Mouse (Mus musculus): ENCODE data around the gene Adck1.
"Not testable (repeated sequence)": the region's sequence is repeated elsewhere in the genome, so short reads cannot be mapped to it uniquely, and the experiment has no call there.

Adck1 gene

DNA sequence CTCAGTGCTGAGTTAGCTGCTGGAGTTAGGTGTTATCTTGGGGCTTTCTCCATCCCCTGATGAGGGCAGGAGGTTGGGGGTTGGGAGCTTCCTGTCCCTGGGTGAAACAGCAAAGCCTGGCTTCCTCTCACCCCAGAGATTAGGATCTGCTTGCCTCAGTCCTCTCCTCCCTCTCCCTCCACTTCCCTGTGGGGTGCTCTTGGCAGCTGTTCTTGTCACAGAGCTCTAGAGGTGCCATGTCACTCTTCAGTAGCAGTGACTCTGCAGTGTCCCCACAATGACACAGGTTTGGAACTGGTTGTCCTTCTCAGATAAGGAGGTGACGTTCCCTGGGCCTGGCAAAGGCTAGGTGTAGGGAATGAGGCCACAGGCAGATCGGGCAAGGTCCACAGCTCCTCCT lies 68.4 kb downstream of the Adck1 start:
- DNase-seq, result no peak

DNA sequence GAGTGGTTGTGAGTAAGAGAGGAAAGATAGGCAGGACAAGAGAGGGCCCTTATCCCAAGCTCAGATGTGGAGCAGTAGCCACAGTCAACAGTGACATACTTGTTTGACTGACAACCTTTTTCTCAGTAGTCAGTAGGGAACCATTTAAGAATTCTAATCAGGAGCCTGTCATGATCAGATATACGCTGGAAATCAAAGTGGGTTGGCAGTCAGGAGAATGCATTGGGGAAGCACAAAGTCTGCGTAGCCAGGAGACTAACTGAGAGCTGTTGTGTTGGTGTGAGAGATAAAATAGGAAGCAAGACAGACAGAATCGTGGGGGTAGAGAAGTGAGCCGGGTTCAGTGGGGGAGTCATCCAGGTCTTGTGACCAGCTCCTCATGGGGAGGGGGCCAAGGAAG lies 71.9 kb downstream of the Adck1 start:
- no peak for DNase-seq

DNA sequence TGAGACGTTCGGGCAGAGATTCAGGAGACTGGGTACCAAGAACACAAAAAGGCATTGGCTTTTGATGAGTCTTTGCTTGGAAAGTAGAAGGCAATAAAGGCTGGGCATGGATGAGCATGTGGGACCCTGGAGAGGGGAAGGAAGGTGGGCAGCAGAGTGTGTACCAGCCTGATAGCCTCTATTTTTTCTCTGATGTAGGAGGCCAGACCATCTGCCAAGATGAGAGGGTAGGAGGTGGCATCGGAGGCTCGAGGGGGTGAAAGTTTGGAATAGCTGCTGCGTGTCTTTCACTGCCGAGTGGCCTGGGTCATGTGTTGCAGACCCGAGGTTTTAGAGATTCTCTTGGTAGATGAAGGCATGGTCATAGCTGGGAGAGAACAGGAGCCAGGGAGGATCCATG lies 72.8 kb downstream of the Adck1 start:
- DNase-seq, result no peak

DNA sequence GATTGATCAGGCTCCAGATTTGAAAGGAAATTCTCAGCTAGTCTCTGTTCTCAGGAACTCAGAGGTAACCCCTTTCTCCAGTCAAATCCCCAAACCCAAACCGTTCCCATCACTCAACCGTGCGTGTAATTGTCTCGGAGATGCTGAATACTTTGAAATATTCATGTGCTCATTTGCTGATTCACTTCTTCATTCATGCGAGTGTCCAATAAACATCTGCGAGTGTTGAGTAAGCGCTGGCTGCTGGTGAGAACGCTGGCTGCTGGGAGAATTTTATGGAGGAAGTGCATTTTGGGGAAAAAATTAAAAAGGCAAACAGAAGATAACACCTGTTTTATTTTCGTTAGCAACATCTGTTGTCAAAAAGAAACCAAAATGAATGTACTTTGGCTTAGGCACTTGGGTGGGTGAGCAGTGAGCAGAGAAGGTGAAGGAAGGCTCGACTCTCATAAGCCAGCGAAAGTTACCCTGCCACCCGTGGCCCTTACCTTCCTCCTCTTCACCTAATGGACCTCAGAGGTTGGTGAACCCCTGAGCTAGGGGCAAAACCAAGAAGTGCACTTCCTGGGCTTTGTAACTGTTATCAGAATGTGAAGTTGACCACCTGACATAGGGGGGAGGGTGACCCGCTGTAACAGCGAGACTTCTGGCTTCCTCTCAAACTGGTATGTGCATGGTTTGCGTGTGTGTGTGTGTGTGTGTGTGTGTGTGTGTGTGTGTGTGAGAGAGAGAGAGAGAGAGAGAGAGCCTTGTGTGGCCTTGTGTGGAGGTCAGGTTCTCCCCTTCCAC lies 76.8 kb downstream of the Adck1 start:
- no peak for DNase-seq

DNA sequence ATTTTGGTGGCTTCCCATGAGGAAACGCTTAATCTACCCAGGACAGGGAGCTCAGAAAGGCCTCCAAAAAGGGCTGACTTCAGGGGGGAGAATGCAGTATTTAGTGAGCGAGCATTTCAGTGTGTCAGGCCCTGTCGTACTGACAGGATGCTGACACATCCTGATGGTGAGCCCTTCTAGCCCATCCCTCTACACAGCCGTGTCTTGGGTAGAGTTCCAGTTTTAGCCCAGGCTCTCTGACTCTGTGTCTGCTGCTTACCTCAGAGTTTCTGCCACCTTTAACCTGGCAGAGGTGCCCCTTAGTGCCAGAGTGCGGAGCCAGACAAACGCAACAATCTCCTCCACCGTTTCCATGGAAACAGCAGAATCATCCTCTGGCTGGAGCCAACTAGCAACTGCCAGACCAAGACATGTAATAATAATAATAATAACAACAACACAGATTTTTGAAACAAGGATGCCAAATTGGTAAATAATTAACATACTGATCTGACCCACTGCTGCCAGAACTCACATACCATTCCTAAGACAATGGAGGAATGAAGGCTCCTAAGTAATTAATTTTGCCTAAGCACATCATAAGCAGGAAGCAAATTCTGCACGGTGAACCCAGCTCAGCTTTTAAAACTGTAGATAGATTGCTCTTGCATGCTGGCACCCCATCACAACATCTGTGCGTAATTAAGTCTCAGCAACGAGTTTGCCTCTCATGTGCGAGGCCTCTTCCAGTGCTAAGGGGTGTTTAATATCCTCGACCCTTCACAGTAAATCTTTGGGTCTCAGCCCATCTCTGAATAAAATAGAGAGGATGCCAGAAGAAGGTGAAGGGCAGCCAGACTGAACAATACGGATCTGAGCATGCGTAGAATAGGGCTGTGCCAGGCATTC lies 81.8 kb downstream of the Adck1 start:
- DNase-seq, result no peak

DNA sequence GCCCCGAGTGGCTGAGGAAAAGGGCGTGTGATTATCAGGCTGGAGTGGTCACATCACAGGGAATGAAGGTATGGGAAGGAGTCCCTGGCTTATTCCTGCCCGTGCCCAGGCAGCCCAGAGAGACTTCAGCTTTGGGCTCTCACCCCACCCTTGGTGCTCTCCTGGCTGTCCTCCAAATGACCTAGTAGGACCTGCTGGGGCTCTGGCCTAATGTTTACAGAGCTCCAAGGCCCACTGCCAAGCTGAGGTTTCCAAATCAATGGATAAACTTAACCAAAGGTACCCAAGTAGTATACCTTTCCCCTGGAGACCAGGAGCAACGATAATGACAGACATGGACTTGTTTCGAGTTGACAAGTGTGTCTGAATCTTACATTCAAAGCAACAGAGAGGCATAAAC lies 83.7 kb downstream of the Adck1 start:
- DNase-seq, result peak; percentile 49

DNA sequence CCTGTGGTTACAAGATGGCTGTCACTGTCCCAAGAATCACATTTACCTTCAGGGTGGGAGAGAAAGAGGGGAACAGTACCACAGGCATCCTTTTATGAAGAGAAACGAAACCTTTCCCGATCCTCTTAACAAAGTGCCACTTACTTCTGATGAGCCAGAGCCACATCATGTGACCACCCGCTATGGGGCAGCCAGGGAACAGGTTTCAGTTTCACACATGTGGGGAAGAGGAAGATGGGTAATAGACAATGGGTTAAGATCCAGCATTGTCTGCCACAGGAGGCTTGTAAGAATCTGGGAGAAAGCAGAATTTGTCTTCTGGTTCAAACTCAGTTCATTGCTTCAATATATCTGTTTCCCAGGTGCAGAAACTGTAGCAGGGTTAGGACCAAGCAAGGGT lies 85.1 kb downstream of the Adck1 start:
- DNase-seq, result no peak

DNA sequence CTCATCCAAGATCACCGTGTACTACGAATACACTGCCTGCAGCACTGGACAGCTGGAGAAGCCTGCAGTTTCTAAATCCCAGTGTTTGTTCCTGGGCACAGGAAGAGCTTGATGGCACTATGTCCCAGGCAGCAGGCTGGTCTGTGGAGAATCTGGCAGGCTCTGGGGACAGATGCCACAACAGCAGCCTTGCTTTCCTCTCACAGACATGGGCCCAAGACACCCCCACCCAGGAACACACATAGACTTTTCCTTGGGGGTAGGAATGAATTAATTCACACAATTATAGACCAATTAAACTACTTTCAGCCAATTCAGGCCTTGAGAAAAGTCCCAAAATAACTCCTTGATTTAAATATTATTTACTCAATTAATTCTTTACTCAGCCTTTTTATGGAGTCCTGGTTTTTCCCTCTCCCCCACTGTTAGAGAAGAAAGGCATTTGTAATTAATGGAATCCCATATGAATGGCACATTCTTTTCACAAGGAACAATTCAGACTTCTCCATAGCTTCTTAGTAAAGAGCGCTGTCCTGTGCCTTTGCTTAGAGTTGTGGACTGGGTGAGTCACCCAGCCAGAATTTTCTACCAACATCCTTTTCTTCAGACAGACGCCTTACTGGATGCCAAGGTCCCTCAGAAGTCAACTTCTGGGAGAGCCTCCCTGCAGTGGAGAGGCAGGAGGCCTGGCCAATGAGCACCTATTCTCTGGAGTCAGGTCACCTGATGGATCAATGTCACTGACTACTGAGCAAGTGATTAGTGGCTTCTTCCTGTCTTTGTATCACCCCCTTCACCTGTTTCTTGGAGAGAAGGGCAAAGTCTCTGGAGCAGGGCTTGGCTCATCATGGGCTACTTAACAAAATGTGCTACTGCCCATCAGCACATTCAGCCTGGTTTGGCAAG lies 90.6 kb downstream of the Adck1 start:
- DNase-seq, result no peak

DNA sequence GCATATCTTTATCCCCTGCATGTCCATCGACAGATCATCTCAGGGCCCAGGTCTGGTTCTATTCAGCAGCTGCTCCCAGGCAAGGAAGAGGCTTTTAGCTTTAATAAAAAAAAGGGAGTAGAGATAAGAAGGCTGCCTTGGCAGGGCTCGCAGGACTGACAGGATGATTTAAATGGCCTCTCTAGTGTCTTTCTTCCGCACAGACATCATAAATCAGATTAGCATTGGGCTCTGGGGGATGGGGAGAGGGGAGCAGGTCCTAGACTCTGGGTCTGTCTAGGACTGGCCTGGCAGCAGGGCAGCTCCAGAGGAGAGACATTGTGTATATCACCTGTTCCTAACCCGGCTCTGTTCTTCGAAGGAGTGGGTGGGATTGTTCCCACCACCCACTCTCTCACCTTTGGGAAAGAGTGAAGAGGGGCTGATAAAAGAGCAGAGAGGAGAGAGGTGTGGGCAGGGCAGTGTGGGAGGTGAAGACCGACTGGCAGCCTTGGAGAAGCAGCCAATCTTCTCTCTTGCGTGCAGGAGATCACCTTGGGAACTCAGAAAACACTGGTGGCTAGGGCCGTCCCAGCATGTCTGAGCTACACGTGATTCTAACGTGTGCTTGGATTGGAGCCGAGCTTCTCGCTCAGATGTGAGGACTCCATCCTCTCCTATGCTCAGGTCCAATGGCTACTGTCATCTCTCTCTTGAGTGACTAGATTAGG lies 94.5 kb downstream of the Adck1 start:
- DNase-seq, result no peak

DNA sequence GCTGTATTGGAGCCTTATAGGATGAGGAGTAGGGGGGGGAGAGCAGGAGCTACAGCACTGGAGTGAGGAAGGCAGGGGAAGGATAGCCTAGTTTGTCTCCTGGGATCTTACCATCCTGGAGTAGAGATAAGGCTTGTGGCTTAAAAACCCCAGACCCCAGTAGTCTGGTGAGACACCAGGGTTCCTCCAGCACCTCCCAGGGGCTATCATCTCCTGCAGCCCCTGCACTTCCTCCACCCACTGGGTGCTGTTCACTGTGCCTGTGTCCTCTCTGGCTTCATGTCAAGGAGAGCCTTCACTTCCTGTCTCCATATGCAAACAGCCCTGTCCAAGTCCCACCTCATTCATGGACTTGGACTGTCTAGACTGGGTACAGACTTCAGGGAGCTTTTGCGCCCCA lies 96.7 kb downstream of the Adck1 start:
- no peak for DNase-seq

DNA sequence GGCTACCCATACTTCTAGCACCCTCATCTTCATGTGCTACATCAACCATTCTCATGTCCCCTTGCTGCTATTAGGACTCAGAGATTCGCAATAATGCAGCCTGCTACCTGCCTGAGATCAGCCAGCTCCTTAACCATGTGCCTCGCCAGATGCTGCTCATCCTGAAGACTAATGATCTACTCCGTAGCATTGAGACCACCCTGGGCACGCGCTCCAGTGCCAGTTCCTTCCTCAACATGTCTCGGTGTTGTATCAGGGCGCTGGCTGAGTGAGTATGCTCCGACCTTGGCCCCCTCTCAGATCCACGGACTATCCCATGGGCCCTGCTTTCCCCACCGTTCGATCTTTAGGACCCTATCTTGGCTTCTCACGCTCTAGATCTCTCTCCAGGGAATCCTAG lies 98.6 kb downstream of the Adck1 start:
- no peak for DNase-seq

DNA sequence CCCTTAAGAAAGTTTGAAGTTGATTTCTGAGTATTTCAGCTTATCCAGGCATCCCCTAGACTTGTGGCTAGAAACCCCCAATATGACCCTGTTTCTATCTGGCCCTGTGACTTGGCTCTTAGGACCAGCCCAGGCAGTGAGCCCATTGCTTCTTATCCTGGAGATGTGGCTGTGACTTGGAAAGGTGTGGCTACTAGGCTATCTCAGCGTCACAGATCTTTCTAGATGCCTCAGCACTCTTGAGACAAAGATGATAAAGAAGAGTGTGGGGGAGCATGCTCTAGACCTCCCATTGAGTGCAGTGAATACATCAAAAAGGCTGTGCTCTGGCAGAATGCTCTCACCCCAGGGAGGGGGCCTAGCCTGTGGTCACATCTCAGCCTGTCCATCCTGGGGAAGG lies 99.1 kb downstream of the Adck1 start:
- DNase-seq, result no peak

DNA sequence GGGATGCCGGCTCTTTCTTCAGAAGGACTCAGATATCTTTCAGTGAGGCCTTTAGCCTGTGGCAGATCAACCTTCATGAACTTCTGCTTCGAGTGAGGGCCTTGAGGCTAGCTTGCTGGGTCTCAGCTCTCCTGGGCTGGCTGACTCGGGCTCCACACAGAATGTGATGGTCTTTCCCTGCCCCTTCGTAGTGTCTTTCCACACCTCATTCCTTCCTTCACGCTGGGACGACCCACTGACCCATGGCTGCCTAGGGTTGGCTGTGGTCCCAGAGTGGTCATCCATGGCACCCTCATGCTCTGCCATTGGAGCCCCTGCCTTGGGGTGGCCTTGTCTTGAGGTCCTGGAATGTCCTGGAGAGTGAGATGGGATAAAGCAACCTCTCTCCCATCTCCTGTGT lies 100.7 kb downstream of the Adck1 start:
- DNase-seq, result no peak

DNA sequence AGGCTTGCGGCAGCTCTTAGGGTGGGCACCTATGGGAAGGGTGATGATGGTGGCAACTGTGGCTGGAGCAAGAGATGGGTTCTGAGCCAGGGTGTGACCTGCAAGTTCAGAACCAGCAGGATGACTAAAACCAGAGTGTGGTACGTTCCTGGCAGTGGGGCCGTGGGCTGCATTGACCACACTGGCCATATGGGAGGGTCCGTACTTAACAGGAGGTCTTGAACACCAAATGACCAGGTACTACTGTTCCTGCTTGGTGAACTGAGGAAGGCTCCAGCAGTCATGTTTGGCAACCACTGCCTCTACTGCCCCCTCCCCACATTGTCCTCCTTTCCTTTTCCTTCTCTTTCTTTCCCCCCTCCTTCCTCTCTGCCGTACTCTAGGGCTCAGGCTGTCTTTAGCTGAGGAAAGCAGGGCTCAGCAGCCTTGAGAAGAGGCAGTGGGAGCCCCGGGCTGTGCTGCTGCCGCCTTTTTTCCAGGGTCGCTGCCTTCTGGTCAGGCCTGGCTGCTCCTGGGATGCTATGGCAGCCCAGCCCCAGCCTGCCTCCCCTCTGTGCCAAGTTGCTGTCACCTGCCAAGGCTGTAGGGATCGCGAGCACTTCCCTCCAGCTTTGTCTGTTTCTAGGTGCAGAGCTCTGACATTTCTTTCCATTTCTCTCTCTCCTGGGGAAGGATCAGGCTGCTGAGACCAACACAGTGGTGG lies 103.4 kb downstream of the Adck1 start:
- no peak for DNase-seq

DNA sequence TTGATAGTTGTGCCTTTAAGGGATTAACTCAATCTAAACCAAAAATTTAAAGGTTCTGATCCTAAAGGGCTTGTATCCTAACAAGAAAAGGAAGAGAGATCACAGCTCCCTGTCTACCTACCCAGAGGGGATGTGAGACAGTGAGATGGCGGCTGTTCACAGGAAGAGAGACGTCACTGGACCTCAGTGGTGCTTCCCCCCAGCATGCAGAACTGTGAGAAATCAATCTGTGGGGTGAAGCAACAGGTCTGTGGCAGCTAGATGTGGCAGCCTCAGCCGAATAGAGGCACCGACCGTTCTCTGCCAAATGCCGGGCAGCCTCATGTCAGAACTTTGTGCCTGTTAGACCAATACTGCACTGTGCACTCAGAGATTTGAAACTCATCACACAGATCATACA lies 106.4 kb downstream of the Adck1 start:
- no peak for DNase-seq

DNA sequence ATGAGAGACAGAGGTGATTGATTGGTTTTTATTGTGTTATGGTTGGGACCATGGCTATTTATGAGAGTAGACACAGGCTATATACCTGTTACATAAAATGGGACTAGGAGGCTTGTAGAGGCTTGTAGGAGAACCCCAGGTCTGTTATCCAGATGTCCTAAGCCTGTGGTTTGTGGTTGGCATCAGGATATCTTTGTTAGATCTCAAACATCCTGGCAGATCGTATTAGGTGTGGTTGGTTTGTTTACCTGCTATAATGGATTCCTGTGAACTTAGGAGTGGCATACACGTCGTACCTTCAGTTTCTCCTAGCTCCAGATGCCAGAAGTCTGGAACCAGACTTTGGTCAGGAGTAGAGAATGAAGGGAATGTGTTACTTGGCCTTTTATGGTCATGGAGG lies 106.9 kb downstream of the Adck1 start:
- no peak for DNase-seq

DNA sequence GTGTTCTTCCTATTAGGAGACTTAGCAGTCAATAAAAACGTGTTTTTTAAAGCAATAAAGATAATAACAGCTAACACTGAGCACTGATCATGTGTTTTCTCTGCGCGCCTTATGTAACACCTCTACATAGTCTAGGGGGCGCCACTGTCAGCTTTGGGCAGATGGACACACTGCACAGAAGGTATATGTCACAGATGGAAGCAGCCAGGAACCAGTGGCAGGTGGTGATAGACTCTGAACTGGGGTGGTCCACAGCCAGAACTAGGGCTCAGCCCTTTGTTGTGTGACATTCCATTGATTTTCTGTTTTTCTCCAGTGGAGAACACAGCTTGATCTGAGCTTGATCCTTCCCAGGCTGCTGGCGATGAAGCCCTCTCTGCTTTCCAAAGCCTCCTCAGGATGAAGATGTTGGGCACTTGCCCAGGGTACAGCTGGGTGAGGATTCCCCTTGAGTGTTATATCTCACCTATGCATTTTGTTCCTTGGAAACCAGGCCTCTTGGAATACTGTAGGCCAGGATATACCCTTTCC lies 107.6 kb downstream of the Adck1 start:
- DNase-seq, result no peak

DNA sequence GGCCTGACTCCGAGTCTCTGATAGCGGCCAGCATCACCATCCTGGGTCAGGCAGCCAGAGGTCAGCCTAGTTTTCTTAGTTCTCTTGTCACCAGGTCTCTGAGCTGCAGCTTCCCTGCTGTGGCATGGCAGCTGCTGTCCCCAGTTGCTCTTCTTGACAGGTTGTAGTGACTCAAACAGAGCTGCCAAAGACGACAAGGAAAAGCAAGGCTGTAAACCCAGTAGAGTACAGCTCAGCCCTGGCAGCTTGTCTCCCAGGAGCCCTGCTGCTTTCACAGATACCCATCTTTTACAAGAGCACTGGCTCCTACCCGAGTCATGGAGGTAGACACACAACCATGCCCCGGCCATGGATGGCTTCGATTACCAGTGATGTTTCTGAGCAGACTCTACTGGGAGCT lies 108.3 kb downstream of the Adck1 start:
- no peak for DNase-seq

DNA sequence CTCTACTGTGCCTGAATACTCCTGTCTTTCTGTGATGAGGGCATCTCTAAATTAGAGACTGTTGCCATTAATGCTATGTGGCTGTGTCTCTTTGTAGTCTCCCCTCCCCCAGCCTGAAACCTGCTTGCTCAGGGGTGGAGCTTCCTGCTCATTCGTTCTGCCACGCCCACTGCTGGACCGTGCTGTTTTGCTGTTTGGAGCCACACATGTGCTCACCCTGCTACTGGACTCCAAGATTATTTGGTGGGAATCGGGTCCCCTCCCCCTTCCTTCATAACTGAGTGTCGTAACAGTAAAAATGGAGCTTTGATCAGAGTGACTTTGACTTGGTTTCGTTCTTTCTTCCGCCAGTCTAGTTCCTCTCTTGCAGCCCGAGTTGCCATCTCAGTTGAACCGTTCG lies 111.5 kb downstream of the Adck1 start:
- not testable (repeated sequence) for DNase-seq

DNA sequence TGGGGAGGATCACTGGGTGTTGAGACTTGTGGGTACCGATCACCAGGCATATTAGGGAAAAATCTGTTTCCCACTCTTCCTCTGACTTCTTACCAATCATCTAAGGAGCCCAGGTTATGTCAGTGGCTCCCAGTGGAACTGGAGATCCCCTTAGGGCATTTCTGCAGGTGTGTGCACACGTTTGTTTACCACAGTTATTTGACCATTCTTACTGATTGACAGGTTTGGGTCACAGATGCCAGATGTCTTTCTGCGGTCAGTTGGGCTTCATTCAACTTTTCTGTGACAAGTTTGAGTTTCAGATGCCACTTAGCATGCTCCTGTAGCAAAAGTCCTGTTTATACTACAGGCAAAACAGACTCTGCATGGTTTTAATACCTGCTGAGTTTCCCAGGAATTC lies 112.5 kb downstream of the Adck1 start:
- DNase-seq, result no peak

DNA sequence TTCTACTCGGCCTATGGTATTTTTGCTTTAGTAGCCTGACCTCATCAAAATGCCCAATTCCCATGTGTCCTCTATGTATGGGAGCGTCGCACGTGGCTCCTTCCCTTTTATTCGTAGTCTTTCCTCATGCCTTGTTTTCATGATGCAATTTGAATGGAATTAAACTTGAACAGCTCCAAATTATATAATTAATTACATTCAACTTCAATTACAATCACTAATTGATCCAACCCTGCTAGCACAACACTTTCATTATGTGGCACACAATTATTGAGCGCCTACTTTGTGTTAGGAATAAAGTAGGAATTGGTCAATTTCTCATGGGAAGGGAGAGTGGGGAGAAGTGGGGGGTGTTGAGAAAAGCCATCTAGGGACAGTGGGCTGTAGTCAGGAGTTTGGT lies 113.4 kb downstream of the Adck1 start:
- no peak for DNase-seq

DNA sequence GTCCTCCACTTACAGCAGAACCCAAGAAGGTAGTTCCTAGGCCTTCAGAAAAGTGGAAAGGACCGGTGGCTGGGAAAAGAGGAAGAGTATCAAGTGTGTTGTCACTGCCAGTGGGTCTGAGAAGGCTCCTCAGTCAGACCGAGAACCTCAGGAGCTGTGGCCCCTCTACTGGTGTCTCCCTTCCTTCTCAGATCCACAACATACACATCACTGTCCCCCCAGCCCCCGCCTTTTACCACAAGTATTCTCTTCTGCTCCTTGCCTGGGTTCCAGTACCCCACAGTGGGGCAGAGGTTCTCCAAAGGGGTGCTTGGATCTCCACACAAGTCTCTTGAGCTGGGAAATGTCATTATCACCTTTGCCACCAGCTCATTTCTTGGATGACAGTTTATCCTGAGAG lies 115.5 kb downstream of the Adck1 start:
- DNase-seq, result no peak
